Mouse (Mus musculus) cerebellum, adult 11 months (tissue): ENCODE results near the gene Arf1.

ENCODE experiments used
- DNase-seq: peaks from one replicate; pipeline ENCODE4 v3.0.0; 2022

Gene Arf1

GRCm38 (mm10) chr11:59185490-59185889, 42.6 kb downstream of the Arf1 start:
- DNase-seq = no peak

- DNase-seq = peak; percentile 44
Measured at GRCm38 (mm10) chr11:59183821-59184220, 44.2 kb downstream of the Arf1 start.

GRCm38 (mm10) chr11:59182864-59183331, 45.2 kb downstream of the Arf1 start, which contains the start of gene Gjc2:
Gjc2 (minus strand) TSS chr11:59183213.
- DNase-seq = peak; percentile 33

GRCm38 (mm10) chr11:59176921-59177320, 51.1 kb downstream of the Arf1 start:
- DNase-seq = no peak

GRCm38 (mm10) chr11:59176475-59176874, 51.6 kb downstream of the Arf1 start:
- DNase-seq = no peak

- no peak for DNase-seq
Measured at GRCm38 (mm10) chr11:59174189-59174838, 53.8 kb downstream of the Arf1 start.

GRCm38 (mm10) chr11:59170549-59170948, 57.5 kb downstream of the Arf1 start:
- DNase-seq = no peak

GRCm38 (mm10) chr11:59169807-59170206, 58.3 kb downstream of the Arf1 start:
- DNase-seq = no peak

GRCm38 (mm10) chr11:59165616-59166241, 62.3 kb downstream of the Arf1 start:
- DNase-seq = no peak

- no peak for DNase-seq
Measured at GRCm38 (mm10) chr11:59164384-59164783, 63.7 kb downstream of the Arf1 start.

GRCm38 (mm10) chr11:59163255-59164236, 64.5 kb downstream of the Arf1 start, which contains the start of gene Iba57:
Iba57 (minus strand) TSS chr11:59163739.
- DNase-seq = peak; percentile 99

GRCm38 (mm10) chr11:59162443-59163254, 65.4 kb downstream of the Arf1 start:
- no peak for DNase-seq
